Mouse (Mus musculus) bone marrow macrophage, adult 2 months (primary cell): Measurements from ENCODE around the gene Tymp.

Experiments
- CTCF ChIP-seq: IDR thresholded peaks from 2 replicates; pipeline ENCODE4 v1.5.1; 2012; ENCODE audit warnings: low read depth, mild to moderate bottlenecking, low read length, moderate library complexity
- POLR2A ChIP-seq: IDR thresholded peaks from 2 replicates; pipeline ENCODE4 v1.6.1; 2012; ENCODE audit warnings: mild to moderate bottlenecking, low read depth, low read length, borderline replicate concordance

GRCm38 (mm10) chr15:89421938-89422337 lies 45.1 kb upstream of the Tymp start:
- TF ChIP-seq POLR2A = no peak
- no peak for TF ChIP-seq CTCF
